In the genomic region with DNA sequence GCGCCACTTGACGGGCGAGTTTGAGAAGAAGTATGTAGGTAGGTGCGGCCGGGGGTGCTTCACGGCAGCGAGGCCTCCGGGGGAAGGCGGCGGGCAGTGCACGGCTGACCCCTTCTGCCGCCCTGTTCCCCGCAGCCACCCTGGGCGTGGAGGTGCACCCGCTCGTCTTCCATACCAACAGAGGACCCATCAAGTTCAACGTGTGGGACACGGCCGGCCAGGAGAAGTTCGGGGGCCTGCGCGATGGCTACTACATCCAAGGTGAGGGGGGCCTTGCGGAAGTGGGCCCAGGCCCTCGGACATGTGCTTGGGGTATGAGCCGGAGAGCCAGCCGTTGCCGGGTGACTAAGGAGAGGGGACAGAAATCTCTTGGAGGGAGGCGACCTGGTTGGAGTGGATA, we compare ENCODE assay signal across 7 mouse cellular contexts. TPM values are rescaled to one million over a fixed set of nuclear protein-coding genes. Genes with fewer than 3 reads are reported as not detected.
A peak's percentile ranks its signal among the peaks of the same experiment; 100 is the strongest.
DNase-seq lines count a peak whose midpoint lies in the region; ATAC-seq lines count a peak whose summit lies in the region.

No protein-coding gene starts in this region.

- peak overlapping the region; percentile 96 for H3K27ac ChIP-seq in forebrain, embryonic 15.5 days (replicated peaks)
- H3K27ac ChIP-seq in kidney, embryonic 15.5 days: peak overlapping the region; percentile 94
- peak overlapping the region; percentile 57 for H3K27ac ChIP-seq in macrophage

- H3K9me3 ChIP-seq in forebrain, embryonic 15.5 days: no peaks in the 10 kb centered on the region
- H3K9me3 ChIP-seq in kidney, embryonic 15.5 days (replicated peaks): no peaks in the 10 kb centered on the region

- H3K9ac ChIP-seq in forebrain, embryonic 15.5 days (replicated peaks): peak overlapping the region; percentile 91
- H3K9ac ChIP-seq in kidney, embryonic 15.5 days: peak overlapping the region; percentile 97

- WGBS in forebrain, embryonic 15.5 days: 2% methylated on average over 28 of the region's 28 CpGs
- WGBS in kidney, embryonic 15.5 days: 2% methylated on average over 28 of the region's 28 CpGs
- WGBS in macrophage (ENCODE audit: missing documents): under 1% methylated on average over 28 of the region's 28 CpGs

- peak; percentile 15 for ATAC-seq in forebrain, embryonic 15.5 days (replicated peaks)
- no peak; the same call in 1 of the 2 replicates for ATAC-seq in kidney, embryonic 15.5 days (replicated peaks; ENCODE audit: low FRiP score)

- peak overlapping the region; percentile 71 for H3K4me2 ChIP-seq in forebrain, embryonic 15.5 days (replicated peaks)
- peak overlapping the region; percentile 72 for H3K4me2 ChIP-seq in kidney, embryonic 15.5 days

- peaks cover 19% of the 10 kb centered on the region for H3K4me1 ChIP-seq in forebrain, embryonic 15.5 days
- H3K4me1 ChIP-seq in kidney, embryonic 15.5 days: peaks cover 17% of the 10 kb centered on the region

- peaks cover 21% of the 10 kb centered on the region for H3K79me2 ChIP-seq in macrophage (ENCODE audit: inconsistent target)

- H3K4me3 ChIP-seq in forebrain, embryonic 15.5 days: peak overlapping the region; percentile 86
- H3K4me3 ChIP-seq in kidney, embryonic 15.5 days (replicated peaks): peak overlapping the region; percentile 85
- H3K4me3 ChIP-seq in macrophage (ENCODE audit: inconsistent target): peak overlapping the region; percentile 60

- no peaks in the 10 kb centered on the region for H3K27me3 ChIP-seq in forebrain, embryonic 15.5 days
- H3K27me3 ChIP-seq in kidney, embryonic 15.5 days: no peaks in the 10 kb centered on the region

- peaks cover 16% of the 10 kb centered on the region for H3K36me3 ChIP-seq in forebrain, embryonic 15.5 days
- H3K36me3 ChIP-seq in kidney, embryonic 15.5 days: peaks cover 38% of the 10 kb centered on the region
- H3K36me3 ChIP-seq in macrophage (ENCODE audit: inconsistent target): peaks cover 4% of the 10 kb centered on the region; the same call in 1 of the 2 replicates

- peak; percentile 23 for DNase-seq in right cerebral cortex, postnatal 14 days
- no peak for DNase-seq in right cerebral cortex, adult 2 months (ENCODE audit: low spot score in 2 of 2)
- DNase-seq in adrenal gland, postnatal 25 days: peak; percentile 36
- peak; percentile 37 for DNase-seq in yolk sac, embryonic 10.5 days (ENCODE audit: low spot score)

RNA-seq across cellular contexts. Expression of gene Ran, which starts 0.9 kb away (rescaled TPM):
- 194 and 222 TPM in 2 replicates for total RNA-seq in adrenal gland, postnatal 25 days (2021)
- 487 and 494 TPM in 2 replicates for polyA plus RNA-seq in forebrain, embryonic 15.5 days (2015; fragmentation: Nextera tagmentation; extraction: Ambion mirVana)
- 657 and 728 TPM in 2 replicates for polyA plus RNA-seq in kidney, embryonic 15.5 days (2015; fragmentation: Nextera tagmentation; extraction: Ambion mirVana)
- total RNA-seq in macrophage (2018; cell fraction: chromatin; rRNA removed): 100 to 1,000 TPM in 1 of 26 experiments, 10 to 100 TPM in 23, 1 to 10 TPM in 2; 6.6 to 236 (median 19.2) TPM
- 100 to 1,000 TPM in 10 of 26 experiments, 10 to 100 TPM in 16; 70.3 to 139 (median 95.6) TPM for total RNA-seq in macrophage (2018; cell fraction: cytosol; rRNA removed)
- total RNA-seq in macrophage (2018; cell fraction: nucleus; rRNA removed): 10 to 100 TPM; 19.2 to 73.2 (median 35.2) TPM
- 57.8 to 345 TPM (median 123 TPM) in 3 replicates for polyA plus RNA-seq in macrophage (2018)

RNA-seq across cellular contexts. Expression of gene Stx2, which starts 12.4 kb away (rescaled TPM):
- total RNA-seq in adrenal gland, postnatal 25 days (2021): 34.1 and 43.9 TPM in 2 replicates
- 15.3 and 21.3 TPM in 2 replicates for polyA plus RNA-seq in forebrain, embryonic 15.5 days (2015; fragmentation: Nextera tagmentation; extraction: Ambion mirVana)
- polyA plus RNA-seq in kidney, embryonic 15.5 days (2015; fragmentation: Nextera tagmentation; extraction: Ambion mirVana): 35.0 and 36.6 TPM in 2 replicates
- total RNA-seq in macrophage (2018; cell fraction: chromatin; rRNA removed): 100 to 1,000 TPM in 14 of 26 experiments, 10 to 100 TPM in 12; 11.6 to 284 (median 101) TPM
- total RNA-seq in macrophage (2018; cell fraction: cytosol; rRNA removed): 10 to 100 TPM; 25.0 to 73.9 (median 47.2) TPM
- total RNA-seq in macrophage (2018; cell fraction: nucleus; rRNA removed): 100 to 1,000 TPM in 4 of 26 experiments, 10 to 100 TPM in 22; 19.4 to 149 (median 75.9) TPM
- 27.3 to 62.9 TPM (median 37.2 TPM) in 3 replicates for polyA plus RNA-seq in macrophage (2018)

Comparison
In these comparisons a context has a peak if more than half of its experiments do, and no peak if none do; other contexts are left out.
1. DNase-seq: peak in right cerebral cortex, postnatal 14 days (single experiment), adrenal gland, postnatal 25 days (single experiment) and yolk sac, embryonic 10.5 days (single experiment); none in right cerebral cortex, adult 2 months (0 of 2).
2. Peak in every context shown above with its lines, with median percentiles within 50 percentile points of each other: H3K27ac ChIP-seq and H3K4me3 ChIP-seq.